Mouse (Mus musculus): Measurements from ENCODE around the gene Ccdc30. TPM values are rescaled to one million over a fixed set of nuclear protein-coding genes. Genes with fewer than 3 reads are reported as not detected.
A peak's percentile ranks its signal among the peaks of the same experiment; 100 is the strongest.

Gene Ccdc30
- polyA plus RNA-seq, 1 experiment from 2014 or later: 10.6 TPM

DNA sequence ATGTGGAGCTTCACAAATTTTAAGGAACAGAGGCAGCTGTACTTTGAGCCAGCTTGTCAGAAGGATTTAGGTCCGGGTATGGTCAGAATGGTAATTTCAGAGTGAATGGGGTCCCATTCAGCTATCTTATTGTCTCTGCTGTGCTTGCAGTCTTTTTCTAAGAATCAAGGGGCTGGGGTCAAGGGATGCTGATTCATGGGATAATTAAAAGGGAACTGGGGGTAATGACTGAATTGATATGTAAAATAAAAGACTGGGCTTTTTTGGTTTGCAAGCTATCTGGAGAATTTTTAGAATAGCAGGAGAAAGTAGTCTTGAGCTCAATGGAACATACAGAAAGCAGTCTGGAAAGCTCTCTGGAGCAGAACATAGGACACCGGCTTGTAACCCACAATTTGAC, 11.9 kb downstream of the Ccdc30 start:
- Histone ChIP-seq H3K4me1 (ENCODE audit: control insufficient read depth, insufficient read depth, low read length) (no peaks in the 10 kb centered on the region), H3K36me3 (ENCODE audit: control insufficient read depth, insufficient read depth, low read length) (no peaks in the 10 kb centered on the region; the same call in 1 of the 2 replicates), H3K4me2 (ENCODE audit: low read depth) (no peak overlapping the region), H3K4me3 (ENCODE audit: low read depth, low read length) (no peak overlapping the region), H3K9ac (ENCODE audit: low read length) (no peak overlapping the region), H3K9me3 (ENCODE audit: control insufficient read depth, low read length) (0 out of 2 replicates have a peak, but pooled peaks cover 2% of the 10 kb centered on the region), H3K27me3 (ENCODE audit: control insufficient read depth, insufficient read depth, low read length) (no peaks in the 10 kb centered on the region), H3K27ac (ENCODE audit: low read depth, low read length) (no peak overlapping the region)
- ATAC-seq (ENCODE audit: insufficient read depth, low FRiP score, low TSS enrichment) (no peak), DNase-seq (ENCODE audit: low spot score) (no peak)
- WGBS: 70% methylated on average over 2 of the region's 2 CpGs

DNA sequence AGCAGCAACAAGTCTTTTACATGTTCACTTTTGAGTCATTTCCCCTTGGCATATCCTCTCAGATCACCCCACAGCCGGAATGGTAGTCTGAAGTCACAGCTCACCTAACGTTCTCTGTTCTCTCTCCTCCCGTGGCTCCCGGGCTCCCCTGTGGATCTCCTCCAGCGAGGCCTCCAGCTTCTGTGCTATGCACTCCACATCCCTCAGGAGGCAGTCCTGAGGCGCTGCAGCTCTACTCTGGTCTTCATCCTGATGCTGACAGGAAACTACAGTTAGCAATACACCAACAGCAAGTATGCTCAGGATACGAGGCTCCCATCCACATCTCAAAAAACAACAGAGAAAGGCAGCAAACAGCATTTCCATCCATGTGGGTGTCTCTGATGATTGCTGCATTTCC, 14.4 kb downstream of the Ccdc30 start:
- no peak for DNase-seq (ENCODE audit: low spot score)
- no peak for ATAC-seq (ENCODE audit: insufficient read depth, low FRiP score, low TSS enrichment)
- no peak overlapping the region for H3K4me3 ChIP-seq (ENCODE audit: low read depth, low read length)
- H3K9me3 ChIP-seq (ENCODE audit: control insufficient read depth, low read length): 0 out of 2 replicates have a peak, but pooled peaks cover 2% of the 10 kb centered on the region
- 63% methylated on average over 7 of the region's 7 CpGs for WGBS
- no peaks in the 10 kb centered on the region; the same call in 1 of the 2 replicates for H3K36me3 ChIP-seq (ENCODE audit: control insufficient read depth, insufficient read depth, low read length)
- no peak overlapping the region for H3K4me2 ChIP-seq (ENCODE audit: low read depth)
- no peak overlapping the region for H3K27ac ChIP-seq (ENCODE audit: low read depth, low read length)
- no peaks in the 10 kb centered on the region for H3K4me1 ChIP-seq (ENCODE audit: control insufficient read depth, insufficient read depth, low read length)
- H3K9ac ChIP-seq (ENCODE audit: low read length): no peak overlapping the region
- H3K27me3 ChIP-seq (ENCODE audit: control insufficient read depth, insufficient read depth, low read length): no peaks in the 10 kb centered on the region

DNA sequence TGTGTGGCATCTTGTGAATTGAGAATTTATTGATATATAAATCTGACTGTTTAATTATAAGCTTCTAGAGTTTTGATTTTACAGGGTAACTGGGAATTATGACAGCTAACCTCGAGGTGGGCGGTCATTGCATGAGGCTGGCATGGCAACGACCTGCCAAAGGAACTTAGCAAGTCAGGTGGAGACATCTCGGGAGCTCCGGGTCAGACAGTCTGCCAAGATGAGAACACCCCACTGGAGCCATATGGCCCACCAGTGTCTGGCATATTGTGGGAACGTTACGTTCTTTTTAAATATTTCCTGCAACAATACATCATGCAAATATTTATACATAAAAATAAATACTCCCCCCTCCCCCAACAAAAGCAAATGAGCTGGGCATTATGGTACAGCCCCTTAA, 16.6 kb downstream of the Ccdc30 start:
- Histone ChIP-seq H3K36me3 (ENCODE audit: control insufficient read depth, insufficient read depth, low read length) (no peaks in the 10 kb centered on the region; the same call in 1 of the 2 replicates), H3K27me3 (ENCODE audit: control insufficient read depth, insufficient read depth, low read length) (no peaks in the 10 kb centered on the region), H3K4me1 (ENCODE audit: control insufficient read depth, insufficient read depth, low read length) (no peaks in the 10 kb centered on the region), H3K9ac (ENCODE audit: low read length) (no peak overlapping the region), H3K9me3 (ENCODE audit: control insufficient read depth, low read length) (0 out of 2 replicates have a peak, but pooled peaks cover 2% of the 10 kb centered on the region), H3K4me3 (ENCODE audit: low read depth, low read length) (no peak overlapping the region), H3K4me2 (ENCODE audit: low read depth) (no peak overlapping the region), H3K27ac (ENCODE audit: low read depth, low read length) (no peak overlapping the region)
- DNase-seq (ENCODE audit: low spot score) (no peak), ATAC-seq (ENCODE audit: insufficient read depth, low FRiP score, low TSS enrichment) (no peak)
- 87% methylated on average over 7 of the region's 7 CpGs for WGBS

GRCm38 (mm10) chr4:119390369-119390768, 25.0 kb downstream of the Ccdc30 start:
- 86% methylated on average over 1 of the region's 1 CpGs for WGBS
- no peak for ATAC-seq (ENCODE audit: insufficient read depth, low FRiP score, low TSS enrichment)

DNA sequence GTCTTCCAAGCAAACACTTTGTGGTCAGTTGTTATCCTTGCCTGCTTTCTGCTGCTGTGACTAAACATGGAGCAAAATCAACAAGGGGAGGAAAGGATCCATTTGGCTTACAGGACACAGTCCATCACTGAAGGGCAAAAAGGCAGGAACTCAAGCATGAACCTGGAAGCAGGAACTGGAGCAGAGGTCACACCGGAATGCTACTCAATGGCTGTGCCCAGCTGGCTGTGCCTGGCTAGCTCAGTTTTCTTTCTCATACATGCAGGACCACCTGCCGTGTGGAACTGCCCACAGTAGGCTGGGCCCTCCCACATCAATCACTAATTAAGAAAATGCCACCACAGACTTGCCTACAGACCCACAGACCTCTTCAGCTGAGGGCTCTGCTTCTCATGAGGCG, 26.1 kb downstream of the Ccdc30 start:
- no peak overlapping the region for H3K9ac ChIP-seq (ENCODE audit: low read length)
- DNase-seq (ENCODE audit: low spot score) (no peak), ATAC-seq (ENCODE audit: insufficient read depth, low FRiP score, low TSS enrichment) (no peak)
- H3K4me1 ChIP-seq (ENCODE audit: control insufficient read depth, insufficient read depth, low read length): no peaks in the 10 kb centered on the region
- H3K9me3 ChIP-seq (ENCODE audit: control insufficient read depth, low read length): no peaks in the 10 kb centered on the region
- H3K36me3 ChIP-seq (ENCODE audit: control insufficient read depth, insufficient read depth, low read length): no peaks in the 10 kb centered on the region
- no peaks in the 10 kb centered on the region for H3K27me3 ChIP-seq (ENCODE audit: control insufficient read depth, insufficient read depth, low read length)
- no peak overlapping the region for H3K27ac ChIP-seq (ENCODE audit: low read depth, low read length)
- no peak overlapping the region for H3K4me3 ChIP-seq (ENCODE audit: low read depth, low read length)
- 57% methylated on average over 3 of the region's 3 CpGs for WGBS
- H3K4me2 ChIP-seq (ENCODE audit: low read depth): no peak overlapping the region

More at GRCm38 (mm10) chr4:119390369-119390768, 25.0 kb downstream of the Ccdc30 start:
- no peak overlapping the region for H3K9ac ChIP-seq (ENCODE audit: low read length)
- no peaks in the 10 kb centered on the region for H3K9me3 ChIP-seq (ENCODE audit: control insufficient read depth, low read length)
- no peaks in the 10 kb centered on the region for H3K36me3 ChIP-seq (ENCODE audit: control insufficient read depth, insufficient read depth, low read length)
- H3K4me3 ChIP-seq (ENCODE audit: low read depth, low read length): no peak overlapping the region
- DNase-seq (ENCODE audit: low spot score): peak; percentile 38
- H3K4me2 ChIP-seq (ENCODE audit: low read depth): no peak overlapping the region
- H3K27ac ChIP-seq (ENCODE audit: low read depth, low read length): no peak overlapping the region
- H3K4me1 ChIP-seq (ENCODE audit: control insufficient read depth, insufficient read depth, low read length): no peaks in the 10 kb centered on the region
- no peaks in the 10 kb centered on the region for H3K27me3 ChIP-seq (ENCODE audit: control insufficient read depth, insufficient read depth, low read length)

DNA sequence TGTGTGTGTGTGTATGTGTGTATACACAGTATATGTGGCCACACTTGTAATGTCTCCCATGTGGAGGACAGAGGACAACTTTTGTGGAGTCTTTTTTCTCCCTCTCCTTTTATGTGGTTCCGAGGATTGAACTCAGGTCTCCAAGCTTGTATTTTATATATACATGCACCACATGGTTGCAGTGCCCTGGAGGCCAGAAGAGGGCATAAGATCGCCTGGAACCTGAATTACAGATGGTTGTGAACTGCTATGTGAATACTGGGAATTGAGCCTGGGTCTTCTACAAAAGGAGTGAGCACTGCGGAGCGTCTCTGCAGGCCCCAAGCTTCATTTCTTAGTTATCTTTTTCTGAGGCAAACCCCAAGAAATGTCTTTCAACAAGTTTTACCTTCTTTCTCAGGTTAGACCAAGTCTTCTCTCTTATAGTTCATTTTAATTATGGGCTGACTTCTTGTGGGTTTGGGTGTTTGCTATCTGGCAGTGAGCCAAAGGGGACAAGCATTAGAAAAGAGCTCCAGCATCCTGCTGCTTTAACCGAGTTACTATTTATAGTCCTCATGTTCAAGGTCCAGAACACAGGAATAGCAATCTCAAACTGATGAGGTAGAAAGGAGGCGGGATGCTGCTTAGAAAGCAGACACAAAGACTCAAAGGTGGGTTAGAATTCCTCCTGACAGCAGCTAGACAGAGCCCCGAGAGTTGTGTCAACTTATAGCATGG, 33.7 kb downstream of the Ccdc30 start:
- WGBS: 80% methylated on average over 7 of the region's 7 CpGs
- H3K27me3 ChIP-seq (ENCODE audit: control insufficient read depth, insufficient read depth, low read length): no peaks in the 10 kb centered on the region
- H3K4me3 ChIP-seq (ENCODE audit: low read depth, low read length): no peak overlapping the region
- no peak overlapping the region for H3K4me2 ChIP-seq (ENCODE audit: low read depth)
- H3K27ac ChIP-seq (ENCODE audit: low read depth, low read length): no peak overlapping the region
- no peaks in the 10 kb centered on the region for H3K9me3 ChIP-seq (ENCODE audit: control insufficient read depth, low read length)
- DNase-seq (ENCODE audit: low spot score) (no peak), ATAC-seq (ENCODE audit: insufficient read depth, low FRiP score, low TSS enrichment) (no peak)
- no peaks in the 10 kb centered on the region for H3K36me3 ChIP-seq (ENCODE audit: control insufficient read depth, insufficient read depth, low read length)
- no peaks in the 10 kb centered on the region for H3K4me1 ChIP-seq (ENCODE audit: control insufficient read depth, insufficient read depth, low read length)
- H3K9ac ChIP-seq (ENCODE audit: low read length): no peak overlapping the region

DNA sequence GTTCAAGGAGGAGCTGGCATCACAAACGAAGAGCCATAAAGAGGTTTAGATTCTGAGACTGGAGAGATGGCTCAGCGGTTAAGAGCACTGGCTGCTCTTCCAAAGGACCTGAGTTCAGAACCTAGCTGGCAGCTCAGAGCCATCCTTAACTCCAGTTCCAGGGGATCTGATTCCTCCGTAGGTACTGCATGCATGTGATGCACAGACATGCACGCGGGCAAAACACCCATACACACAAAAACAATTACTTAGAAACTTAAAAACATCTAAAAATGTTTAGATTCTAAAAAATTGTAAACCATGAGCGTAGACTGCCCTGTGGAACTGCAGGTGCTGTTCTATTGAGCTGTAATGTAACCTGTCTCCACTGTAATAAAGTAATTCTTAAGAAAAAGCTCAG, 45.9 kb downstream of the Ccdc30 start:
- H3K4me2 ChIP-seq (ENCODE audit: low read depth): no peak overlapping the region
- H3K9ac ChIP-seq (ENCODE audit: low read length): no peak overlapping the region
- H3K9me3 ChIP-seq (ENCODE audit: control insufficient read depth, low read length): no peaks in the 10 kb centered on the region
- no peak overlapping the region for H3K27ac ChIP-seq (ENCODE audit: low read depth, low read length)
- no peaks in the 10 kb centered on the region for H3K36me3 ChIP-seq (ENCODE audit: control insufficient read depth, insufficient read depth, low read length)
- 89% methylated on average over 6 of the region's 6 CpGs for WGBS
- no peak overlapping the region for H3K4me3 ChIP-seq (ENCODE audit: low read depth, low read length)
- no peak for ATAC-seq (ENCODE audit: insufficient read depth, low FRiP score, low TSS enrichment)
- no peaks in the 10 kb centered on the region for H3K27me3 ChIP-seq (ENCODE audit: control insufficient read depth, insufficient read depth, low read length)
- H3K4me1 ChIP-seq (ENCODE audit: control insufficient read depth, insufficient read depth, low read length): no peaks in the 10 kb centered on the region
- DNase-seq (ENCODE audit: low spot score): no peak

- DNase-seq (ENCODE audit: low spot score) (no peak), ATAC-seq (ENCODE audit: insufficient read depth, low FRiP score, low TSS enrichment) (no peak)
- Histone ChIP-seq H3K27ac (ENCODE audit: low read depth, low read length) (no peak overlapping the region), H3K4me3 (ENCODE audit: low read depth, low read length) (no peak overlapping the region), H3K4me2 (ENCODE audit: low read depth) (no peak overlapping the region), H3K9me3 (ENCODE audit: control insufficient read depth, low read length) (no peaks in the 10 kb centered on the region), H3K36me3 (ENCODE audit: control insufficient read depth, insufficient read depth, low read length) (no peaks in the 10 kb centered on the region), H3K27me3 (ENCODE audit: control insufficient read depth, insufficient read depth, low read length) (no peaks in the 10 kb centered on the region), H3K9ac (ENCODE audit: low read length) (no peak overlapping the region), H3K4me1 (ENCODE audit: control insufficient read depth, insufficient read depth, low read length) (no peaks in the 10 kb centered on the region)
- WGBS: 79% methylated on average over 4 of the region's 4 CpGs
Observed at GRCm38 (mm10) chr4:119366758-119367526, 48.4 kb downstream of the Ccdc30 start.

DNA sequence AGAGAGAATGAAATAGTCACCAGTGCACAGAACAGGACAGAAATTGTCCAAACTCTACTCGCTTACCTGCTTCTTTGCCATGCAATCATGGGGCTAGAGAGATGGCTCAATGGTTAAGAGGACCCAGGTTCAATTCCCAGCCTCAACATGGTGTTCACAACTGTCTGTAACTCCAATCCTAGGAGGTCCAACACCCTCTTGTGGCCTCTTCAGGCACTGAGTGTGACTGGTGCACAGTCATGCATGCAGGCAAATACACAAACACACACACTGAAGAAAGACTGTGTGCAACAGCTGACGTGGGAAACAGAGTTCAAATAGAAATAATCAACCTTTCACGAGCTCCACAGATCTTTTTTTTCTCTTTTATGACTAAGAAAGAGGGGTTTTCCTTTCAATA, 53.1 kb downstream of the Ccdc30 start:
- H3K9me3 ChIP-seq (ENCODE audit: control insufficient read depth, low read length): no peaks in the 10 kb centered on the region
- DNase-seq (ENCODE audit: low spot score) (no peak), ATAC-seq (ENCODE audit: insufficient read depth, low FRiP score, low TSS enrichment) (no peak)
- H3K27me3 ChIP-seq (ENCODE audit: control insufficient read depth, insufficient read depth, low read length): no peaks in the 10 kb centered on the region
- no peaks in the 10 kb centered on the region for H3K36me3 ChIP-seq (ENCODE audit: control insufficient read depth, insufficient read depth, low read length)
- H3K4me3 ChIP-seq (ENCODE audit: low read depth, low read length): no peak overlapping the region
- 78% methylated on average over 3 of the region's 3 CpGs for WGBS
- no peak overlapping the region for H3K9ac ChIP-seq (ENCODE audit: low read length)
- no peak overlapping the region for H3K27ac ChIP-seq (ENCODE audit: low read depth, low read length)
- H3K4me1 ChIP-seq (ENCODE audit: control insufficient read depth, insufficient read depth, low read length): no peaks in the 10 kb centered on the region
- no peak overlapping the region for H3K4me2 ChIP-seq (ENCODE audit: low read depth)

Measured in neural tube, embryonic 11.5 days (tissue).